8 mouse cellular contexts compared by ENCODE assay signal in the genomic region with DNA sequence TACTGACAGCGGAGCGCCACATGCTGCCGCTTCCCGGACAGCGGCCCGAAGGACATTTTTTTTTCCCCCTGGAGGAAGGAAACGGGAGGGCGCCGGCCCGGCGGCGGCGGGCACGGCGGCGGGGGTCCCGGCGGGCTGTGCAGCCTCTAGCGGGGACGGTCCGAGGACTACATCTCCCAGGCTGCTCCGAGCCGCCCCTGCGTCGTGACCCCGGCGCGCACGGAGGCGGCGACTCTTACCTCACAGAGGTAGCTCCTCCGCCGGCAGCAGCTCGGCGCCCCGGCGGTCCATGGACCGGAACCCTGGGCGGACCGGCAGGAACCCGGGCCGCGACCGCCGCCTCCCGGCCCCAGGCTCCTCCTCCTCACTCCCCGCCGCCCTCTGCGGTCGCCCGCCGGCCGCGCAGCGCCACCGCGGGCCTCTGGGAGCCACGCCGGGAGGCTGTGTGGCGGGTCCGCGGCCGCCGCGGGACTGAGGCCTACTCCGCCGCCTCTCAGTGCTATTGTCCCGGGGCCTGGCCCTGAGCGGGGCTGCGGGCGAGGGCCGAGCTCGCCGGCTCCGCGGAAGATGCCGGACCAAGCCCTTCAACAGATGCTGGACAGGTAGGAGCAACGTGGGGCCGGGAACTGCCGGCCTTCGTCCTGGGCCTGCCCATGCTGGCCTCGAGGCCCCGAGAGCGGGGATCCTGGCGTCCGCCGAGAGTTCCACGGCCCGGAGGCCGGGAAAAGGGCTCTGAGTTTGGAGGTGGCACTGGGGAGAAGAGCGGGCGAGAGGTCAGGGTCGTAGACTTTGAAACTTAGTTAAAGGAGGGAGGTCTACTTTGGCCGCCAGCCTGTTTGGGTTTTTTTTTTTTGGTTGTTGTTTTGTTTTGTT. TPM values are rescaled to one million over a fixed set of nuclear protein-coding genes. Genes with fewer than 3 reads are reported as not detected.
DNase-seq lines count a peak whose midpoint lies in the region; ATAC-seq lines count a peak whose summit lies in the region.

A gene (plus strand): TSS at position 241 of the 873 bp plus-strand sequence.

- peak within 1 kb of the TSS; percentile 99 for H3K9ac ChIP-seq in hindbrain, embryonic 13.5 days

- H3K9me3 ChIP-seq in hindbrain, embryonic 13.5 days: no peaks in the 10 kb centered on the region

- ATAC-seq in hindbrain, embryonic 13.5 days (ENCODE audit: low FRiP score): peak; percentile 99

- WGBS in hindbrain, embryonic 13.5 days: under 1% methylated on average over 74 of the region's 94 CpGs

- peak within 1 kb of the TSS; percentile 91 for H3K27ac ChIP-seq in hindbrain, embryonic 13.5 days

- H3K4me3 ChIP-seq in hindbrain, embryonic 13.5 days: peak within 1 kb of the TSS; percentile 100

- H3K27me3 ChIP-seq in hindbrain, embryonic 13.5 days: no peaks in the 10 kb centered on the region

- H3K36me3 ChIP-seq in hindbrain, embryonic 13.5 days: peaks cover 22% of the 10 kb centered on the region

- peak; percentile 84 for DNase-seq in R1 (ENCODE audit: low read depth, low spot score)
- DNase-seq in cerebellum, postnatal 14 days: peak; percentile 89 to 93
- peak; percentile 74 to 83 for DNase-seq in frontal cortex, postnatal 25 days (ENCODE audit: low spot score in 2 of 2)
- DNase-seq in layer of hippocampus, postnatal 25 days (ENCODE audit: extremely low spot score in 1 of 2, low spot score in 1 of 2): peak; percentile 76 to 81
- peak; percentile 89 for DNase-seq in lung, postnatal 14 days
- DNase-seq in retina, adult 2 months (ENCODE audit: low read depth, low spot score): peak; percentile 67
- DNase-seq in thymus, postnatal 25 days: peak; percentile 86

- peak within 1 kb of the TSS; percentile 84 for H3K4me2 ChIP-seq in hindbrain, embryonic 13.5 days

- H3K4me1 ChIP-seq in hindbrain, embryonic 13.5 days (replicated peaks): peaks cover 18% of the 10 kb centered on the region

RNA-seq across cellular contexts. Expression of the gene that starts here (rescaled TPM):
- 114 and 117 TPM in 2 replicates for polyA plus RNA-seq in hindbrain, embryonic 13.5 days (2015; fragmentation: Nextera tagmentation; extraction: Ambion mirVana)
- total RNA-seq in layer of hippocampus, postnatal 25 days (2021): 10 to 100 TPM; 84.7 to 88.2 TPM

Comparison
In these comparisons a context has a peak if more than half of its experiments do, and no peak if none do; other contexts are left out.
1. Peak in every context shown above with its lines: DNase-seq, ATAC-seq, H3K4me3 ChIP-seq and H3K27ac ChIP-seq.